Mouse (Mus musculus): ENCODE measurements around the gene Pik3r5.

Gene Pik3r5

DNA sequence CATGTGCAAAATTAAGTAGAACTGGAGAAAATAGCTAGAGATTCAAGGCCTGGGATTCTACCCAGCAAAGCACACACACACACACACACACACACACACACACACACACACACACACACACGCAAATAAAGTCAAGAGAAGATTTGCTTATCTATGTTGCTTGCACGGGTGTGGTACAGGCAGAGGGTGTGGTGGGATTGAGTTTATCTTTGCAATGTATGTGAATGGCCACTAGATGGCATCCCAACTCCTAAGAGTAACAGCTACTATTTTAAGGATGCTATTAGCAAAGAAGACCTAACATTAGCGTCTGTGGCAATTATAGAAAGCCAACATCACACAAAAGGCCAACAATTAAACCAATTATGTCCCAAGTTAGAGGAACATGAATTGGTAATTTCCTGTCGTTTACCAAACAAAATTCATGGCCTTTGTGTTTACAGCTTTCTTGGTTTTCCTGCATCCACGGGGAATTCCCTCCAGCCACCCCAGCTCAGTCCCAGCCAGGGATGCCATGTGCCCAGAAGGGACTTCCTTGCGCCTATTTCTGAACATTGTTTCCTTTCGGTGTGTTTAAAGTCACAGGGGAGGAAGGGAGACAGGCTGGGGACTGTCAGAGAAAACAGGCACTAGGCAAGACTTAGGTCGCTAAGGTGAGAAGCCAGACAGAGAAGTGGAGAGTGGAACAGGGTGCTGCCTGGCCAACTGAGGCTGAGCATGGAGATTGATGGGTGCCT is 53.5 kb downstream of the Pik3r5 start:
- DNase-seq (ENCODE audit: low spot score): peak; percentile 52

DNA sequence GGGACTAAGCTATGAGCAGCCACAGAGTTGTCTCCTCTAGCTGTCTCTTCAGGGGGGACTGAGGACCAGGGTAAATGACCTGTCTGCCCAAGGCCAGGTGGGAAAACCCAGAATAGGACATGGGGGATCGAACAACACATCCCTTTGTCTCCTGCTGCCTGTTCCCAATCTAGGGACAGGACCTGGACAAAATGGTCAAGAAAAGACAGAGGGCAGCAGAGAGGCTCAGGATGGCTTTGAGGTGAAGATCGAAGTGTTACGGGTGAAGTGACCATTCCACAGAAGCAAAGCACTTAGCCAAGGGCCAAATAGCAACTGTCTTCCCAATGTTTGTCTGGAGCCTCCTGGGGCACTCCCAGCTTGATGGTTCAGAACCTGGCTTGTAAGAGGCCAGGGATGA is 54.2 kb downstream of the Pik3r5 start:
- DNase-seq (ENCODE audit: low spot score): no peak

- no peak for DNase-seq (ENCODE audit: low spot score)
These were observed 55.8 kb downstream of the Pik3r5 start for GRCm38 (mm10) chr11:68487720-68488119.

DNA sequence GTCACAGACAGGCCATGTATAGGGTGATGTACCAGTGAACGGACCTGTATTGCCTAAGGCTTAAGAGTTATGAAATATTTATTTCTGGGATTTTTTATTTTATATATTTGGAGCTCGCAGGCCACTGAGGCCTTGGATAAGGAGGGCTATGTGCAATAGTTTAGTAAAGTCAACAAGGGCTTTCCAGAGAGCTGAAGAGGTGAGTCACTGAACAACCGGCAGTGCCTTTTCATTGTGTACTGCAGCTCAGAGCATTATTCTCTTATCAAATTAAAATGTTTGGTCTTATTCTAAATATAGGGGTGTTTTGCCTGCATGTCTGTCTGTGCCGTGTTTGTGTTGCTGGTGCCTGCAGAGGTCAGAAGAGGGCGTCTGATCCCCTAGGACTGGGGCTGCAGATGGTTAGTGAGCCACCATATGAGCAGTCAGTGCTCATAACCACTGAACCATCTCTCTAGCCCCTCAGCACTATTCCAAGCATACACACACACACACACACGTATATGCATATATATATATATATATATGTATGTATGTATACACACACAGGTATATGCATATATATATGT is 56.4 kb downstream of the Pik3r5 start:
- DNase-seq (ENCODE audit: low spot score): no peak

DNA sequence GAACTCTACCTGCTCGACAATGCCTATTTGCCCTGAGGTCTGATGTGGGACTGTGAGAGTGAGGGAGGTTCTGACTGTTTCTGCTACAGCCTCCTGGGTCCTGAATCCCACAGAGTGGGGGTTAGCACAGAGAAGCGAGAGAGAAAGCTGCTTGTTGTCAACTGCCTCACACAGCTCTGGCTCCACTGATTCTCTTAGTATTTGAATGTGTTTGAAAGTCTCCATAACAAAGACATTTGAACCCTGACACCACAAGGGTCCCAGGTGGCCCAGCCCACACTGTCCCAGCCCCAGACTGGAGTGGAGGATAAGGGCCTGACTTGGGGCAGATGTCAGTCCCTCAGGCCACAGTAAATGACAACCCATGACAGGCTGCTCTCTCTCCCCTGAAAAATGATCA is 57.3 kb downstream of the Pik3r5 start:
- DNase-seq (ENCODE audit: low spot score): no peak

GRCm38 (mm10) chr11:68492592-68492991 is 60.7 kb downstream of the Pik3r5 start:
- no peak for DNase-seq (ENCODE audit: low spot score)

DNA sequence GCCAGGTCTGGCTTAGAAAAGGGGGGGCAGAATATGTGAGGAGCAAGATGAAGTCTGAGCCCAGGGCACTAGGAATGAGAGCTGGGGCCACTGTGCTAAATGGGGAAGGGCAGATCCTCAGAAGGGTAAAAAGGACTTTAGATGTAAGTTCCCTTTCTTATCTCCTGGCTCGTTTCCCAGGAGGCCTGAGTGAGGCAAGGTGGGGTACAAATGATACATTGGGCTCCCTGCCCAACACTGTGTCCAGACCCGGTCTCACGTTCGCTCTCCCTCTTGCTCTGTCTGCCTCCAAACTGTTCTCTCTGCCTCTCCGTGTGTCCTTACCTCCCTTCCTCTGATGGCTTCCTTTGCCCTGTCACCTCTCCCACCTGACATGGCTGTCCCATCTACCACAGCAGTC is 61.8 kb downstream of the Pik3r5 start:
- no peak for DNase-seq (ENCODE audit: low spot score)

- no peak for DNase-seq (ENCODE audit: low spot score)
These were observed 65.2 kb downstream of the Pik3r5 start for GRCm38 (mm10) chr11:68497081-68497480.

DNA sequence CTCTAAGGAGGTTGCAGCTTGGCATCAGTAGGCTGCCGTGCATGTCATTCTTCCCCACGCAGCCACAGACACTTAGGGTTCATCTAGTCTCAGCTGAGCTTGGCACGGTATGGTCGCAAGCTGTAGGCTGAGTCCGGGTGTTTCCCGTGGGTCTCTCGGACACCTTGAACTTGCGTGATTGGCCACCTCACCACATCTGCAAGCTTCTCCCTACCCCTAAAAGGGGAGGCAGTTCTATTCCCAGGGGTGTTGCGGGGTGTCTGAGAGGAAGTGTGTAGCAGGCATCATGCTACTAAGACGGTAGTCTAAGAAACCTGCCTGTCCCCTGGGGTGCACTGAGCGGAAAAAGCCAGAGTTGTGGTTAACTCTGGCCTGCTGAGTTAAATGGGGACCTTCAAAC is 66.6 kb downstream of the Pik3r5 start:
- DNase-seq (ENCODE audit: low spot score): no peak

GRCm38 (mm10) chr11:68498999-68499699 is 67.2 kb downstream of the Pik3r5 start:
- no peak for DNase-seq (ENCODE audit: low spot score)

- no peak for DNase-seq (ENCODE audit: low spot score)
These were observed 69.0 kb downstream of the Pik3r5 start for GRCm38 (mm10) chr11:68500949-68501350.

GRCm38 (mm10) chr11:68502408-68502807 is 70.5 kb downstream of the Pik3r5 start:
- no peak for DNase-seq (ENCODE audit: low spot score)

DNA sequence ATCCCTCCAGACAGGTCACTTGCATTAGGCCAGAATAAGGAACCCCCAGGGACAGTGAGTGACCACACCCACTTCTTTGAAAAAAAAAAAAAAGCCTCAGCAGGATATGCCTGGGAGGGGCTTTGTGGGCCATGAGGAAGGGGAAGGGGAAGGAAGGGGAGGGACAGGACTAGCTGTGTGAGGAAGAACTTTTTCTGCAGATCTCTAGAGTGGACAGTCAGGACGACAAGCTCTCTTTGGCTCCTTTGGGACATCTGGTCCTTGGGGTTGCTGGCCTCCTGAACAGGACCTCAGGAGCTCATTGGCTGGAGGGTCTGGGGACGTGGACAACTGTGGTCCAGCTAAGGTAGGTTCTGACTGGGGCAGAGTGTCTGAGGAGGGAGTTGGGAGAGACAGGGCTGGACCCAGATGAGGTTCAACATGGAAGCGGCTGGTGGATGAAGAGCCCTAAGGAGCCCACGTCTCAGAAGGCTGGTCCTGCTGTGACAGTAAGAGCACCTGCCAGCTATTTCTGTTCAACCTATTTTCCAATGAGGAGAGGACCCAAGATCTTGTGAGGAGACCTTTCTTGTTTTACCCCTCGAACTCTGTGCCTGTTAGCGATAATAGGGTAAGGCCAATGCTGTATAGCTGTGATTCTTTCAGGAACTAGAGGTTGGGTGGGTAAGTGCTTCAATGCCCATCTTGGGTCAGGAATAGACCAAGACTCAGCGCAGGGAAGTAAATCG is 71.1 kb downstream of the Pik3r5 start, which contains the start of gene Pik3r6:
Pik3r6 (plus strand) TSS at position 118 of the 728 bp plus-strand sequence.
- no peak for DNase-seq (ENCODE audit: low spot score)

DNA sequence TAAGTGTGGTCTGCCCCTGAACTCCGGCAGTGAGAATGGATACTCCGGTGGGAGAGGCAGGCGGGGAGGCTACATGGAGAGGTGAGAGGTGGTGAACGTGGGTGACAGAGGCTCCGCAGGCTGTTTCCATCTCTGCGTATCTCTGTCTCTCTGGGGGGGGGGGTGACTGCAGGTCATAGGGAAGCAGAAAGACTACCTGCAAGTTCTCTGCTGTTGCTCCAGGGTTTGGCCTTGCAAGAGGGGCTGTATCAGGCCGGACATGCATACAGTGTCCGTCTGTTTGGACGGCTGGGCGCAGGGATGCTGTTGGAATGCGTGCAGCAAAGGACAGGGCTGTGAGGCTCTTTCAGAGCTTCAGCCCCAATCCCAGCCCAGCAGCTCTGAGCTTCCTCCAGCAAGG is 73.0 kb downstream of the Pik3r5 start:
- DNase-seq (ENCODE audit: low spot score): no peak

GRCm38 (mm10) chr11:68507246-68507645 is 75.3 kb downstream of the Pik3r5 start:
- DNase-seq (ENCODE audit: low spot score): no peak

- no peak for DNase-seq (ENCODE audit: low spot score)
These were observed 76.7 kb downstream of the Pik3r5 start for GRCm38 (mm10) chr11:68508619-68509018.

GRCm38 (mm10) chr11:68509194-68509593 is 77.3 kb downstream of the Pik3r5 start:
- DNase-seq (ENCODE audit: low spot score): no peak

GRCm38 (mm10) chr11:68513969-68514368 is 82.0 kb downstream of the Pik3r5 start:
- DNase-seq (ENCODE audit: low spot score): no peak

DNA sequence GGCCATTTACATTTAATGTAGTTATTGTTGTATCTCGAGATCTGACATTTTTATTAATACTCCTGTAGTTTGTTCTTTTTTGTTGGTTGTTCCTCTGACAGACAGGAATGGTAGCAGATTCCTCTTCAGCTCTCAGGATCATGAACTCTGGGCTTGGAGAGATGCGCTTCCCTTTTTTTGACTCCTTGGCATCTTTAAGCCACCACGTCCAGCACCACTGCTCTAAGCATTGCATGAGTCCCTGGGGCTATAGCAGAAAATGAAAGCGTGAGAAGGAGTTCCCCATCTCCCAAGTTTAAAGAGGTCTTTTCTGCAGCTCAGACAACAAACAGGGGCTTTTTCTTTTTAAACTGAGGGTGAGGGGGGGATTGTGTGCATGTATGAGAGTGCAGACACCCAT is 87.4 kb downstream of the Pik3r5 start:
- no peak for DNase-seq (ENCODE audit: low spot score)

DNA sequence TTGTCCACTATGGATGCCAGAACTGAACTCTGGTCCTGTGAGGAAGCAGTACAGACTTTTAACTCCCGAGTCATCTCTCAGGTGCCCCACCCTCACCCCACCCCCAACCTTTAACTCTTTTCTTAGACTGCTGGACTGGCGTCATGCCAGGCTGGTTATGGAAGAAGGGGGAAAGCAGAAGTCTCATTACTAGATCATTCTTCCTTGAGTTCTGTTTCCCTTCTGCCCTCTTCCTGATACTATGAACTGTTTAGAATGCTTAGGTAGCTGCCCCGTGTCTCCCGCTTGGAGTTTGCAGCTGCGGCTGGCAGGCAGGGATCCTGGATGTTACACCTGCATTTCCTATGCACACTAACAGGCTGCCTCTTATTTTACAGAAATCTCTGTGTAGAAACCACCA is 87.9 kb downstream of the Pik3r5 start:
- DNase-seq (ENCODE audit: low spot score): no peak

DNA sequence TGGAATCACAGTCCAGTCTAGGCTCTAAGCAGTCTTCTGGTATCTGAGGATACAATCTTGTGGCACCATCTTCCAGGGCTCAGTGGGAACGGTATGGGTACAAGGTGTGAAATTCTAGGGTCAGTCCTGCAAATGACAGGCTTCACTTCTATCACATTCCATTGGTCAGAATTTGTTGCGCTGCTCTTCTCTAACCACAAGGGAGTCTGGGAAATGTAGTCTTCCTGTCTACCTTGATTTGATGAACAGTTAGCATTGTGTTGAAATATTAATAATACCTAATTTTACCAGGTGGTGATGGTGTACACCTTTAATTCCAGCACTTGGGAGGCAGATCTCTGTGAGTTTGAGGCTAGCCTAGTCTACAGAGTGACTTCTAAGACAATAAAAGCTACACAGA is 88.5 kb downstream of the Pik3r5 start:
- DNase-seq (ENCODE audit: low spot score): no peak

- DNase-seq (ENCODE audit: low spot score): no peak
These were observed 89.4 kb downstream of the Pik3r5 start for GRCm38 (mm10) chr11:68521352-68521751.

GRCm38 (mm10) chr11:68526441-68526840 is 94.5 kb downstream of the Pik3r5 start:
- no peak for DNase-seq (ENCODE audit: low spot score)
